Mouse (Mus musculus) heart, postnatal 0 days (tissue): Measurements from ENCODE around the gene H2al2a.

Experiments
- CTCF ChIP-seq: IDR thresholded peaks from 2 replicates; pipeline ENCODE4 v1.5.1; 2016; ENCODE audit warnings: antibody characterized with exemption, control low read depth, low read depth
- EP300 ChIP-seq: IDR thresholded peaks from 2 replicates; pipeline ENCODE4 v1.6.1; 2016; ENCODE audit warnings: antibody characterized with exemption, low read depth

DNA sequence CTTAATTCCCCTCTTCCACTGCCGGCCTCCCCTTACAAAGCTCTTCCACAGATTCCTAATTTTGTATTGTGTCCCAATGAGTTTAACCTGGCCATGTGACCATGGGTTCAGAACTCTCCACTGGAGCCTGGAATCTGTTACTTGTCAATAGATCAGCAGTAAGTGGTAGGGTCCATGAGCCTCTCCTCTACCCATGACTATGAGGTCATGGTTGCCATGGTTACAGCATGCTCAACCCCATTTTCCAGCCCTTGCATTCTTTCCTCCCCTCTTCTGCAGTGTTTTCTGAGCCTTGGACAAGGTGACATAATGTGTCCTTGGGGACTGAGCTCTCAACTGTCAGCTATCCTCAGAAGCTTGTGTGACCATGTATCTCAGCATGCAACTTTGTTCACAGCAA is 37.3 kb downstream of the H2al2a start:
- no peak for TF ChIP-seq CTCF
- TF ChIP-seq EP300 = no peak
